Mouse (Mus musculus): ENCODE results near the gene Olfr93. TPM values are rescaled to one million over a fixed set of nuclear protein-coding genes. Genes with fewer than 3 reads are reported as not detected.

Gene Olfr93
- not detected for polyA plus RNA-seq (2017; shearing (Covaris generic))

DNA sequence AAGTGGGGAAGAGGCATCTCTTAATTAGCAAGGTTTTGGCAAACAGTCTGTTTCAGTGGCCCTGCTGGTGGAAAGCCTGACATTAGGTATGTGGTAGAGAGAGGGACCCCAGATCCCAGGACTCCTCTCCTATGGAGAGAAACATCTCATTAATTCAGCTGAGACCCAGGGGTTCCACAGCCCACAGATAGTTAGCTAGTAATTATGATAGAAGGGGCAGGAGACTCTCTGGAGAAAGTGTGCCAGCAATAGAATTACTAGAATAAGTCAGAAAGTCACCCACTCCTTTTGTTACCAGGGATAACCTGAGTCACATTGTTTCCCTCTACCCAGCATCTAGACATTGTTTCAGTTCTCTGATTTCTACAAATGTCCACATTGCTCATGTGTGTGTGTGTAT, at the start of gene Olfr93:
Gene Olfr93, minus strand, starts transcription at position 101 of the 400 bp plus-strand sequence.

DNA sequence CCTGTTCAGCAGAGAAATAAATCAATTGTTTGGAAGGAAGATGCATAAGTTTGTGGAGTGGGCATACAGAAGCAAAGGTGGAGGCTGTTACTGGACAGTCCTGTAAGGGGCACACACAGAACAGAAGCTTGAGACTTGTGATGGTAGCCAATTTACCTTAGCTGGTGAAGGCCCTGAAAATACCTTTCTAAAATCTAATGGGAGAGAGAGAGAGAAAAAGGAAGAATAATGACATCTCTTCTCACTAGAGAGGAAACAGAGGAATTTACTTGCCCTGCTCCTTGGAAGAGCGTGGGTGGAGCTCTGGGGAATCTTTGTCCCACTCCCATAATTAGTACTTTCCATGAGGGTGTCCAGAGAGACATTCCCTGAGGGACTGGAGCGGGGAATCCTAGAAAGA, 39.6 kb upstream of the Olfr93 start, which contains the start of gene Olfr94:
Gene Olfr94, minus strand, starts transcription at position 101 of the 400 bp plus-strand sequence.

DNA sequence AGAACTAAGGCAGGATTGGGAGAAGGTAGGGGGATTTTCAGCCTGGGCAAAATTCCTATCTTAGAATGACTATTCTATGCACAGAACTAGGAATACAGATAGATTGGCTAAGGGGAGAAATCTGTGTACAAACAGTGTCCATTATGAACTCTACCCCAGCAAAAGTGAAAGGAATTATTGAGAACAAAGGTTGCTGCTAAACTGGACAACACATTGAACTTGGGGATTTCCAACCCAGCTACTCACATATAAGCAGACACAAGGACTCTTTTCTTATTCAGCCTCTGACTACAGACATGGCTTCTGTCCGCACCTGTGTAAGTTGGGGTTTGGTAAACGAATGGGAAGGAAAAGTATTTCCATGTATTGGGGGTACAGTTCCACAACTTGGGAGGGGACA, 32.4 kb upstream of the Olfr93 start, which contains the start of gene Ubd:
Gene Ubd, plus strand, starts transcription at position 237 of the 400 bp plus-strand sequence.

DNA sequence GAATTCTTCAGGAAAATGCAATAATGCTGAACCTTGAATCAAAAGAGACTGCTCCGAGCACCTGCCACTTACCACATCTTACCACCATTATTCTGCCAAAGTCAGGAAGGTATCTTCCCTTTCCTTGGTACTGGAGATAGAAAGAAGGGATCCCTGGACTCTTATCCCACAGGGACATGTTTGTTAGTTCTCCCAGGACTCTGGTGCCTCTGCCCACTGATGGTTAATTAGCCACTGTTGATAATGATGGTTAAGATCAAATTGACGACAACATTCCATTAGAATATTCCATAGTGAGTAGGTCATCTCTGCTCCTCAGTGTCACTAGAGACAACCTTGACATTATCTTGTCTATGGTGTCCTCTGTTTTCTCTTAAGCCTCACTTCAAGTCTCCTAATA, 41.3 kb downstream of the Olfr93 start, which contains the start of gene Olfr92:
Gene Olfr92, minus strand, starts transcription at position 101 of the 400 bp plus-strand sequence.

DNA sequence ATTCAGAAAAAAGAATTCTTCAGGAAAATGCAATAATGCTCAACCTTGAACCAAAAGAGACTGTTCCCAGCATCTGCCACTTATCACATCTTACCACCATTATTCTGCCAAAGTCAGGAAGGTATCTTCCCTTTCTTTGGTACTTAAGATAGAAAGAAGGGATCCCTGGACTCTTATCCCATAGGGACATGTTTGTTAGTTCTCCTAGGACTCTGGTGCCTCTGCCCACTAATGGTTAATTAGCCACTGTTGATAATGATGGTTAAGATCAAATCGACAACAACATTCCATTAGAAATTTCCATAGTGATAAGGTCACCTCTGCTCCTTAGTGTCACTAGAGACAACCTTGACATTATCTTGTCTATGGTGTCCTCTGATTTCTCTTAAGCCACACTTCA, 63.1 kb downstream of the Olfr93 start, which contains the start of gene Olfr91:
Gene Olfr91, minus strand, starts transcription at position 101 of the 400 bp plus-strand sequence.

Other genes with a start within 250 kb of the Olfr93 start
- gene Rnf39, start 218.6 kb downstream of the Olfr93 start, polyA plus RNA-seq (2017; shearing (Covaris generic)) = 0.17 TPM
- gene Ppp1r11, start 209.8 kb downstream of the Olfr93 start, polyA plus RNA-seq (2017; shearing (Covaris generic)) = 126 TPM
- gene Znrd1, start 202.9 kb downstream of the Olfr93 start, polyA plus RNA-seq (2017; shearing (Covaris generic)) = 85.3 TPM
- gene Znrd1as, start 202.9 kb downstream of the Olfr93 start, polyA plus RNA-seq (2017; shearing (Covaris generic)) = 6.6 TPM
- gene 2410137M14Rik, start 180.3 kb downstream of the Olfr93 start, polyA plus RNA-seq (2017; shearing (Covaris generic)) = not detected
- gene H2-M5, start 172.0 kb downstream of the Olfr93 start, polyA plus RNA-seq (2017; shearing (Covaris generic)) = not detected
- not detected for gene Zfp57, start 160.3 kb downstream of the Olfr93 start, polyA plus RNA-seq (2017; shearing (Covaris generic))
- gene Mog, start 138.1 kb downstream of the Olfr93 start, polyA plus RNA-seq (2017; shearing (Covaris generic)) = not detected
- 12.6 TPM for gene Gabbr1, start 115.5 kb downstream of the Olfr93 start, polyA plus RNA-seq (2017; shearing (Covaris generic))
- gene Olfr90, start 73.0 kb downstream of the Olfr93 start, polyA plus RNA-seq (2017; shearing (Covaris generic)) = 0.20 TPM
- not detected for gene Olfr91, start 63.2 kb downstream of the Olfr93 start, polyA plus RNA-seq (2017; shearing (Covaris generic))
- gene Olfr92, start 41.4 kb downstream of the Olfr93 start, polyA plus RNA-seq (2017; shearing (Covaris generic)) = not detected
- 0.38 TPM for gene Ubd, start 32.4 kb upstream of the Olfr93 start, polyA plus RNA-seq (2017; shearing (Covaris generic))
- not detected for gene Olfr94, start 39.5 kb upstream of the Olfr93 start, polyA plus RNA-seq (2017; shearing (Covaris generic))
- gene Olfr95, start 51.6 kb upstream of the Olfr93 start, polyA plus RNA-seq (2017; shearing (Covaris generic)) = not detected
- not detected for gene Olfr96, start 58.7 kb upstream of the Olfr93 start, polyA plus RNA-seq (2017; shearing (Covaris generic))
- gene Olfr97, start 75.8 kb upstream of the Olfr93 start, polyA plus RNA-seq (2017; shearing (Covaris generic)) = not detected
- not detected for gene Olfr98, start 102.3 kb upstream of the Olfr93 start, polyA plus RNA-seq (2017; shearing (Covaris generic))
- 103 TPM for gene H2-M3, start 108.7 kb upstream of the Olfr93 start, polyA plus RNA-seq (2017; shearing (Covaris generic))
- 2.4 TPM for gene Olfr99, start 122.0 kb upstream of the Olfr93 start, polyA plus RNA-seq (2017; shearing (Covaris generic))
- gene Olfr101, start 142.8 kb upstream of the Olfr93 start, polyA plus RNA-seq (2017; shearing (Covaris generic)) = 0.10 TPM
- gene Olfr102, start 155.6 kb upstream of the Olfr93 start, polyA plus RNA-seq (2017; shearing (Covaris generic)) = 0.19 TPM
- gene Olfr103, start 178.2 kb upstream of the Olfr93 start, polyA plus RNA-seq (2017; shearing (Covaris generic)) = not detected
- not detected for gene Olfr104-ps, start 198.1 kb upstream of the Olfr93 start, polyA plus RNA-seq (2017; shearing (Covaris generic))
- gene Olfr105-ps, start 217.5 kb upstream of the Olfr93 start, polyA plus RNA-seq (2017; shearing (Covaris generic)) = not detected
- not detected for gene Olfr106-ps, start 228.9 kb upstream of the Olfr93 start, polyA plus RNA-seq (2017; shearing (Covaris generic))
- 0.05 TPM for gene Olfr107, start 237.7 kb upstream of the Olfr93 start, polyA plus RNA-seq (2017; shearing (Covaris generic))

Data from CD4-positive, CD25-positive, alpha-beta regulatory T cell (primary cell).